Mouse (Mus musculus): ENCODE measurements at regions not wholly inside any gene's neighbourhood (a gene's known extent, or its start where the extent isn't known, plus 50 kb on each side); places are given as distances from the start of the nearest gene placed in this dataset.

- no peak for TF ChIP-seq EP300 (IDR thresholded peaks at IDR 0.05; ENCODE audit: low read depth)
- TF ChIP-seq CTCF (IDR thresholded peaks at IDR 0.05; ENCODE audit: low read depth), result no peak
These were observed 286.5 kb upstream of the 1700056E22Rik start for GRCm38 (mm10) chr1:184320521-184321177.

GRCm38 (mm10) chr1:184310185-184310815 lies 276.2 kb upstream of the 1700056E22Rik start:
- H3K4me3 ChIP-seq (ENCODE audit: insufficient read depth in 1 of 2, low read depth in 2 of 2, low read length in 2 of 2), result no peak overlapping the region
- H3K27ac ChIP-seq, result no peak overlapping the region
- ATAC-seq (ENCODE audit: insufficient read depth) (no peak), DNase-seq (ENCODE audit: low read depth in 3 of 3, low spot score in 3 of 3) (no peak)
- no peaks in the 10 kb centered on the region for H3K27me3 ChIP-seq (ENCODE audit: control insufficient read depth, insufficient read depth, low read length)
- H3K4me1 ChIP-seq (replicated peaks; ENCODE audit: control insufficient read depth in 2 of 2, insufficient read depth in 2 of 2, low read length in 1 of 2), result no peaks in the 10 kb centered on the region
- H3K36me3 ChIP-seq (replicated peaks; ENCODE audit: control insufficient read depth, insufficient read depth, low read depth), result no peaks in the 10 kb centered on the region
- no peak overlapping the region for H3K9ac ChIP-seq (replicated peaks)
- TF ChIP-seq CTCF (IDR thresholded peaks at IDR 0.05; ENCODE audit: low read depth) (no peak), EP300 (IDR thresholded peaks at IDR 0.05; ENCODE audit: low read depth) (no peak)
- no peak overlapping the region for H3K4me2 ChIP-seq (ENCODE audit: low read depth)
- H3K9me3 ChIP-seq (ENCODE audit: control insufficient read depth, low read length), result no peaks in the 10 kb centered on the region
- WGBS (ENCODE audit: insufficient replicate concordance), result 62% methylated on average over 19 of the region's 19 CpGs

More at GRCm38 (mm10) chr1:184320521-184321177, 286.5 kb upstream of the 1700056E22Rik start:
- no peak overlapping the region for H3K27ac ChIP-seq
- no peak for DNase-seq (ENCODE audit: low read depth in 3 of 3, low spot score in 3 of 3)
- WGBS (ENCODE audit: insufficient replicate concordance), result 67% methylated on average over 3 of the region's 3 CpGs
- no peaks in the 10 kb centered on the region for H3K9me3 ChIP-seq (ENCODE audit: control insufficient read depth, low read length)
- H3K4me3 ChIP-seq (ENCODE audit: insufficient read depth in 1 of 2, low read depth in 2 of 2, low read length in 2 of 2), result no peak overlapping the region
- no peak for ATAC-seq (ENCODE audit: insufficient read depth)
- H3K9ac ChIP-seq (replicated peaks), result no peak overlapping the region
- H3K27me3 ChIP-seq (ENCODE audit: control insufficient read depth, insufficient read depth, low read length), result no peaks in the 10 kb centered on the region
- H3K4me2 ChIP-seq (ENCODE audit: low read depth), result no peak overlapping the region
- H3K36me3 ChIP-seq (replicated peaks; ENCODE audit: control insufficient read depth, insufficient read depth, low read depth), result no peaks in the 10 kb centered on the region
- H3K4me1 ChIP-seq (replicated peaks; ENCODE audit: control insufficient read depth in 2 of 2, insufficient read depth in 2 of 2, low read length in 1 of 2), result no peaks in the 10 kb centered on the region

- TF ChIP-seq CTCF (IDR thresholded peaks at IDR 0.05; ENCODE audit: low read depth) (no peak), EP300 (IDR thresholded peaks at IDR 0.05; ENCODE audit: low read depth) (no peak)
- Histone ChIP-seq H3K36me3 (replicated peaks; ENCODE audit: control insufficient read depth, insufficient read depth, low read depth) (no peaks in the 10 kb centered on the region), H3K9me3 (ENCODE audit: control insufficient read depth, low read length) (no peaks in the 10 kb centered on the region), H3K9ac (replicated peaks) (no peak overlapping the region), H3K4me1 (replicated peaks; ENCODE audit: control insufficient read depth in 2 of 2, insufficient read depth in 2 of 2, low read length in 1 of 2) (no peaks in the 10 kb centered on the region), H3K4me2 (ENCODE audit: low read depth) (no peak overlapping the region), H3K27ac (no peak overlapping the region), H3K4me3 (ENCODE audit: insufficient read depth in 1 of 2, low read depth in 2 of 2, low read length in 2 of 2) (no peak overlapping the region), H3K27me3 (ENCODE audit: control insufficient read depth, insufficient read depth, low read length) (no peaks in the 10 kb centered on the region)
- DNase-seq (ENCODE audit: low read depth in 3 of 3, low spot score in 3 of 3) (no peak), ATAC-seq (ENCODE audit: insufficient read depth) (no peak)
- WGBS (ENCODE audit: insufficient replicate concordance), result 73% methylated on average over 4 of the region's 4 CpGs
These were observed 270.7 kb upstream of the 1700056E22Rik start for GRCm38 (mm10) chr1:184304813-184305212.

GRCm38 (mm10) chr1:184304204-184304603 lies 270.1 kb upstream of the 1700056E22Rik start:
- Histone ChIP-seq H3K27me3 (ENCODE audit: control insufficient read depth, insufficient read depth, low read length) (no peaks in the 10 kb centered on the region), H3K4me2 (ENCODE audit: low read depth) (no peak overlapping the region), H3K4me3 (ENCODE audit: insufficient read depth in 1 of 2, low read depth in 2 of 2, low read length in 2 of 2) (no peak overlapping the region), H3K9me3 (ENCODE audit: control insufficient read depth, low read length) (no peaks in the 10 kb centered on the region), H3K36me3 (replicated peaks; ENCODE audit: control insufficient read depth, insufficient read depth, low read depth) (no peaks in the 10 kb centered on the region), H3K4me1 (replicated peaks; ENCODE audit: control insufficient read depth in 2 of 2, insufficient read depth in 2 of 2, low read length in 1 of 2) (no peaks in the 10 kb centered on the region), H3K27ac (no peak overlapping the region), H3K9ac (replicated peaks) (no peak overlapping the region)
- WGBS (ENCODE audit: insufficient replicate concordance), result 66% methylated on average over 4 of the region's 4 CpGs
- no peak for DNase-seq (ENCODE audit: low read depth in 3 of 3, low spot score in 3 of 3)
- no peak for ATAC-seq (ENCODE audit: insufficient read depth)
- no peak for TF ChIP-seq EP300 (IDR thresholded peaks at IDR 0.05; ENCODE audit: low read depth)

GRCm38 (mm10) chr1:184298701-184299100 lies 264.6 kb upstream of the 1700056E22Rik start:
- TF ChIP-seq CTCF (IDR thresholded peaks at IDR 0.05; ENCODE audit: low read depth), result no peak
- no peak for TF ChIP-seq EP300 (IDR thresholded peaks at IDR 0.05; ENCODE audit: low read depth)
- H3K4me2 ChIP-seq (ENCODE audit: low read depth), result no peak overlapping the region
- no peaks in the 10 kb centered on the region for H3K9me3 ChIP-seq (ENCODE audit: control insufficient read depth, low read length)
- H3K36me3 ChIP-seq (replicated peaks; ENCODE audit: control insufficient read depth, insufficient read depth, low read depth), result no peaks in the 10 kb centered on the region
- H3K27ac ChIP-seq, result no peak overlapping the region
- no peak overlapping the region for H3K9ac ChIP-seq (replicated peaks)
- H3K4me3 ChIP-seq (ENCODE audit: insufficient read depth in 1 of 2, low read depth in 2 of 2, low read length in 2 of 2), result no peak overlapping the region
- 10% methylated on average over 1 of the region's 1 CpGs for WGBS (ENCODE audit: insufficient replicate concordance)
- DNase-seq (ENCODE audit: low read depth in 3 of 3, low spot score in 3 of 3), result no peak
- no peaks in the 10 kb centered on the region for H3K27me3 ChIP-seq (ENCODE audit: control insufficient read depth, insufficient read depth, low read length)
- ATAC-seq (ENCODE audit: insufficient read depth), result no peak
- no peaks in the 10 kb centered on the region for H3K4me1 ChIP-seq (replicated peaks; ENCODE audit: control insufficient read depth in 2 of 2, insufficient read depth in 2 of 2, low read length in 1 of 2)

Data from liver, embryonic 14.5 days (tissue).